Mouse (Mus musculus) intestine, embryonic 15.5 days (tissue): ENCODE data around the gene Gm38392. TPM values are rescaled to one million over a fixed set of nuclear protein-coding genes. Genes with fewer than 3 reads are reported as not detected.
"Not testable (repeated sequence)": the region's sequence is repeated elsewhere in the genome, so short reads cannot be mapped to it uniquely, and the experiment has no call there.

Source experiments
- ATAC-seq: fragments of 200-750 bp; cut with Nextera tagmentation; 2 replicates; pipeline ENCODE4 v1.8.0; 2017; ENCODE audit warnings: moderate TSS enrichment, moderate library complexity
- H3K27ac ChIP-seq: fragments of 300-500 bp; sonication (generic); 2 replicates; pipeline ENCODE4 v1.5.1; 2015; ENCODE audit warnings: mild to moderate bottlenecking, inconsistent platforms
- H3K27me3 ChIP-seq: fragments of 300-500 bp; sonication (generic); replicated peaks from 2 replicates; pipeline ENCODE4 v1.6.1; 2015; ENCODE audit warnings: inconsistent platforms
- H3K36me3 ChIP-seq: fragments of 300-500 bp; sonication (generic); 2 replicates; pipeline ENCODE4 v1.6.1; 2015; ENCODE audit warnings: inconsistent platforms
- H3K4me1 ChIP-seq: fragments of 300-500 bp; sonication (generic); replicated peaks from 2 replicates; pipeline ENCODE4 v1.6.1; 2015; ENCODE audit warnings: inconsistent platforms
- H3K4me2 ChIP-seq: fragments of 300-500 bp; sonication (generic); replicated peaks from 2 replicates; pipeline ENCODE4 v1.6.1; 2015; ENCODE audit warnings: mild to moderate bottlenecking, inconsistent platforms
- H3K4me3 ChIP-seq: fragments of 300-500 bp; sonication (generic); replicated peaks from 2 replicates; pipeline ENCODE4 v1.5.1; 2015; ENCODE audit warnings: inconsistent platforms
- H3K9ac ChIP-seq: fragments of 300-500 bp; sonication (generic); 2 replicates; pipeline ENCODE4 v1.6.1; 2015; ENCODE audit warnings: inconsistent platforms
- H3K9me3 ChIP-seq: fragments of 300-500 bp; sonication (generic); 2 replicates; pipeline ENCODE4 v1.6.1; 2016; ENCODE audit warnings: inconsistent platforms
- WGBS: fragments of 180-500 bp; shearing (Covaris S2); methylation state at CpG from one replicate; pipeline ENCODE4 v1.1.7; 2015; 5-methylcytosine and 5-hydroxymethylcytosine counted together
- polyA plus RNA-seq: library from polyadenylated mRNA; unstranded; fragments of >200 nt; fragmentation: Nextera tagmentation; extraction: Ambion mirVana; gene quantifications from 2 replicates; pipeline ENCODE4 v1.2.1, GENCODE M21; 2015

Gm38392 gene
- polyA plus RNA-seq, 1 experiment from 2014 or later = 0.15 TPM

- 2% methylated on average over 12 of the region's 12 CpGs for WGBS
- peak overlapping the region; percentile 89 for H3K4me3 ChIP-seq
- H3K36me3 ChIP-seq = peaks cover 18% of the 10 kb centered on the region
- ATAC-seq = peak; percentile 30
- H3K9me3 ChIP-seq = no peaks in the 10 kb centered on the region
- peak overlapping the region; percentile 63 for H3K9ac ChIP-seq
- peak overlapping the region; percentile 63 for H3K4me2 ChIP-seq
- peaks cover 10% of the 10 kb centered on the region for H3K4me1 ChIP-seq
- H3K27me3 ChIP-seq = no peaks in the 10 kb centered on the region
- H3K27ac ChIP-seq = peak overlapping the region; percentile 88
Observed at GRCm38 (mm10) chr3:88296110-88296560, 9.1 kb upstream of the Gm38392 start.

- H3K27ac ChIP-seq, H3K36me3 ChIP-seq, ATAC-seq, H3K27me3 ChIP-seq, H3K9ac ChIP-seq, H3K9me3 ChIP-seq: not testable (repeated sequence)
- 52% methylated on average over 1 of the region's 1 CpGs for WGBS
- H3K4me2 ChIP-seq = peak overlapping the region; percentile 63
- H3K4me3 ChIP-seq = 0 out of 2 replicates have a peak overlapping the region, but pooled peaks have one; percentile 89
- H3K4me1 ChIP-seq = peaks cover 10% of the 10 kb centered on the region
Observed at GRCm38 (mm10) chr3:88295272-88295671, 8.3 kb upstream of the Gm38392 start.

GRCm38 (mm10) chr3:88291970-88292369, 5.0 kb upstream of the Gm38392 start:
- WGBS = 60% methylated on average over 4 of the region's 4 CpGs
- H3K27me3 ChIP-seq = no peaks in the 10 kb centered on the region
- ATAC-seq = no peak
- 0 out of 2 replicates have a peak, but pooled peaks cover 2% of the 10 kb centered on the region for H3K4me1 ChIP-seq
- H3K9me3 ChIP-seq = no peaks in the 10 kb centered on the region
- no peak overlapping the region for H3K9ac ChIP-seq
- no peaks in the 10 kb centered on the region for H3K36me3 ChIP-seq
- H3K27ac ChIP-seq = no peak overlapping the region
- no peak overlapping the region for H3K4me3 ChIP-seq
- H3K4me2 ChIP-seq = no peak overlapping the region

GRCm38 (mm10) chr3:88288133-88288713, 1.2 kb upstream of the Gm38392 start:
- not testable (repeated sequence) for H3K36me3 ChIP-seq, ATAC-seq, H3K4me3 ChIP-seq, H3K27me3 ChIP-seq, H3K4me1 ChIP-seq, H3K27ac ChIP-seq, H3K9me3 ChIP-seq, H3K9ac ChIP-seq, H3K4me2 ChIP-seq
- 82% methylated on average over 10 of the region's 10 CpGs for WGBS

DNA sequence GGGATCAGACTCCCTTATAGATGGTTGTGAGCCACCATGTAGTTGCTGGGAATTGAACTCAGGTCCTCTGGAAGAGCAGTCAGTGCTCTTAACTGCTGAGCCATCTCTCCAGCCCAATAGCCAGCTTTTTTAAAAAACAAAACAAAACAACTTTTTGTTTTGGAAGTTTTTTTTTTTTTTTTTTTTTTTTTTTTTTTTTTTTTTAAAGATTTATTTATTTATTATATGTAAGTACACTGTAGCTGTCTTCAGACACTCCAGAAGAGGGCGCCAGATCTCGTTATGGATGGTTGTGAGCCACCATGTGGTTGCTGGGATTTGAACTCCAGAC, 1.5 kb downstream of the Gm38392 start:
- not testable (repeated sequence) for H3K4me2 ChIP-seq, H3K4me3 ChIP-seq, H3K36me3 ChIP-seq, H3K27ac ChIP-seq, H3K9me3 ChIP-seq, ATAC-seq, H3K9ac ChIP-seq, H3K4me1 ChIP-seq, H3K27me3 ChIP-seq
- WGBS = no CpG with 5 or more reads among the region's 2 CpGs

- H3K27me3 ChIP-seq, H3K9ac ChIP-seq, H3K4me1 ChIP-seq, H3K4me2 ChIP-seq, ATAC-seq, H3K27ac ChIP-seq, H3K9me3 ChIP-seq, H3K36me3 ChIP-seq, H3K4me3 ChIP-seq: not testable (repeated sequence)
- WGBS = 93% methylated on average over 14 of the region's 14 CpGs
Observed at GRCm38 (mm10) chr3:88284815-88285564, 2.0 kb downstream of the Gm38392 start.

- not testable (repeated sequence) for H3K9ac ChIP-seq, ATAC-seq, H3K4me2 ChIP-seq, H3K4me1 ChIP-seq, H3K27me3 ChIP-seq, H3K36me3 ChIP-seq, H3K9me3 ChIP-seq, H3K27ac ChIP-seq, H3K4me3 ChIP-seq
- WGBS = 73% methylated on average over 11 of the region's 11 CpGs
Observed at GRCm38 (mm10) chr3:88281141-88281916, 5.7 kb downstream of the Gm38392 start.

GRCm38 (mm10) chr3:88280035-88280434, 7.0 kb downstream of the Gm38392 start:
- ATAC-seq = no peak
- no peak overlapping the region for H3K4me3 ChIP-seq
- H3K9ac ChIP-seq = no peak overlapping the region
- H3K9me3 ChIP-seq = no peaks in the 10 kb centered on the region
- 87% methylated on average over 2 of the region's 2 CpGs for WGBS
- H3K4me1 ChIP-seq = no peaks in the 10 kb centered on the region
- no peak overlapping the region for H3K27ac ChIP-seq
- no peaks in the 10 kb centered on the region for H3K27me3 ChIP-seq
- no peaks in the 10 kb centered on the region for H3K36me3 ChIP-seq
- no peak overlapping the region for H3K4me2 ChIP-seq

DNA sequence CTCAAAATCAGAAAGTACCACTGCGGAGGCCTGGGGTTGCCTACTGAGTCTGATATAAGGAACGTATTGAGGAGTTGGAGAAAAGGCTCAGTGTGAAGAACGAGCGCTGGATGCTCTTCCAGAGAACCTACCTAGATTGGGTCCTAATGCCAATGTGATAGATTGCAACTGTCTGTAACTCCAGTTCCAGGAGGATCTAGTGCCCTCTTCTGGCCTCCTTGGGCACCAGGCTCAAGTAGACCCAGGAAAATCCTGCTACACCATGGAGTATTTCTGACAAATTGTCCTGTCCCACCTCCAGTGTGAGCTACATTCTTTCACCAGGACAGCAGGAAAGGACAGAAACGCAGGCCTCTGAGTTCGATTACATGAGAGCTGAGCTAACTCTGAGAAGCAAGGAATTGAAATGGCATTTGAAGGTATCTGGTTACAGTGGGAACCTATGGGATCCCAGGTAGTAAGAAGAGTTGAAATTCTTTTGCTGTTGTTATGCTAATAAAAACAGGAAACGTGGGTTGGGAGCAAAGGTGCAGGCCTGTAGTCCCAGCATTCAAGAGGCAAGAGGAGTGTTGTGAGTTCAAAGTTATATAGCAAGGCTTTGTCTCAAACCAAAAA, 10.4 kb downstream of the Gm38392 start:
- H3K36me3 ChIP-seq = no peaks in the 10 kb centered on the region
- H3K4me1 ChIP-seq = no peaks in the 10 kb centered on the region
- 40% methylated on average over 7 of the region's 7 CpGs for WGBS
- H3K27ac ChIP-seq = no peak overlapping the region
- H3K9ac ChIP-seq = no peak overlapping the region
- no peak overlapping the region for H3K4me3 ChIP-seq
- H3K4me2 ChIP-seq = no peak overlapping the region
- no peaks in the 10 kb centered on the region for H3K9me3 ChIP-seq
- ATAC-seq = no peak
- no peaks in the 10 kb centered on the region for H3K27me3 ChIP-seq

DNA sequence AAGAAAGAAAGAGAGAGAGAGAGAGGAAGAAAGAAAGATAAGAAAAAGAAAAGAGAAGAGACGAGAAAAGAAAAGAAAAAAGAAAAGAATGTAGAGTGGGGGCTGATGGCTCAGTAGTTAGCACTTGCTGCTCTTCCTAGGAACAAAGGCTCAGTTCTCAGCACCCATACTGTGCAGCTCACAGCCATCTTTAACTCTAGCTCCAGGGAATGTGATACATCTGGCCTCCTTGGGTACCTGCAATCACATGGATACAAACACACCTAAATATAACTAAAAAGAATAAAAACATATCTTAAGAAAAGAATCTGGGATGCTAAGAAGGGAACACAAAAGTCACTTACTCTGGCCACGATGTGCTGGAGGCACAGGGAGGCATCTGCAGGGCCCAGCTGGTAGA, 10.9 kb downstream of the Gm38392 start:
- H3K27me3 ChIP-seq = no peaks in the 10 kb centered on the region
- no peak for ATAC-seq
- 80% methylated on average over 2 of the region's 2 CpGs for WGBS
- no peaks in the 10 kb centered on the region for H3K9me3 ChIP-seq
- H3K4me2 ChIP-seq = no peak overlapping the region
- no peak overlapping the region for H3K27ac ChIP-seq
- no peaks in the 10 kb centered on the region for H3K4me1 ChIP-seq
- no peak overlapping the region for H3K4me3 ChIP-seq
- H3K9ac ChIP-seq = no peak overlapping the region
- no peaks in the 10 kb centered on the region for H3K36me3 ChIP-seq

GRCm38 (mm10) chr3:88274002-88274401, 13.0 kb downstream of the Gm38392 start:
- H3K9ac ChIP-seq = no peak overlapping the region
- no peak overlapping the region for H3K4me3 ChIP-seq
- H3K27me3 ChIP-seq = no peaks in the 10 kb centered on the region
- H3K27ac ChIP-seq = no peak overlapping the region
- H3K4me1 ChIP-seq = no peaks in the 10 kb centered on the region
- WGBS = 90% methylated on average over 4 of the region's 4 CpGs
- H3K36me3 ChIP-seq = no peaks in the 10 kb centered on the region
- H3K9me3 ChIP-seq = no peaks in the 10 kb centered on the region
- no peak overlapping the region for H3K4me2 ChIP-seq
- ATAC-seq = no peak

- H3K27ac ChIP-seq = no peak overlapping the region
- WGBS = 93% methylated on average over 3 of the region's 3 CpGs
- H3K27me3 ChIP-seq = no peaks in the 10 kb centered on the region
- no peak overlapping the region for H3K4me2 ChIP-seq
- no peak overlapping the region for H3K9ac ChIP-seq
- H3K4me3 ChIP-seq = no peak overlapping the region
- no peaks in the 10 kb centered on the region for H3K4me1 ChIP-seq
- H3K9me3 ChIP-seq = no peaks in the 10 kb centered on the region
- H3K36me3 ChIP-seq = no peaks in the 10 kb centered on the region
- no peak for ATAC-seq
Observed at GRCm38 (mm10) chr3:88271859-88272258, 15.2 kb downstream of the Gm38392 start.
